Mouse (Mus musculus) right cerebral cortex, postnatal 4 days (tissue): ENCODE measurements around the gene Sprr2i.

Experiments
- DNase-seq: peaks from one replicate; pipeline ENCODE4 v3.0.0-alpha.2; 2022

Gene Sprr2i

DNA sequence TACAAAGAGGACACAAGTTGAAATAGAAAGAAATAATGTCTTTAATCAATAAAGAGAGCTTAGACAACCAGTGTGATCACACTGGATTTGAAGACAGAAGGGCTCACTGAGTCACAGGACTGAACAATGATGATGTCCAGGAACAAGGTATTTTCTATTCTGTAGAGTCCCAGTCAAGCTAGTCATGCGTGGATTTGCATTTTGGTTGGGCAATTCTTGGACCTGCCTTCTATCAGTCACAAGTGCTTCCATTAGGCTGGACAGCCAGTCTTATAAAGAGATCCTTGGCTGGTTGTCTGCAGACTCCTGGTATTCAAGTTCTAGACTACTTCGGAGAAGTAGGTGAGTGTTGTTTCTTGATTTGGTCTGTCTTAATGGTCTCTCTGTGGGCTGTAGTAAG, at the start of gene Sprr2i:
Gene Sprr2i (plus strand): TSS at position 301 of the 400 bp plus-strand sequence.
- DNase-seq = no peak

GRCm38 (mm10) chr3:92361619-92362018, 46.2 kb upstream of the Sprr2i start:
- no peak for DNase-seq

DNA sequence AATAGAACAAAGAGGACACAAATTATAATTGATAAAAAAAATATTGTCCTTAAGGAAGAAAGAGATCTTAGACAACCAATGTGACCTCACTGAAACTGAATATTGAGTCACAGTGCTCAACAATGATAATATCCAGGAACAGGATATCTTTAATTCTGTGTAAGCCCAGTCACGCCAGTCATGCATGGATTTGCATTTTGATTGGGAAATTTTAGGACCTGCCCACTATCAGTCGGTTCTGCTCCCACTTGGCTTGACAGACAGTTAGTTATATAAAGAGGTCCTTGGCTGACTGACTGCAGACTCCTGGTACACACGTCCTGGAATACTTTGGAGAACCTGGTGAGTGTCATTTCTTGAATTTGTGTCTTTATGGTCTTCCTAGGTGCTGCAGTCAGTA, 42.9 kb upstream of the Sprr2i start, which contains the start of gene Sprr2f:
Gene Sprr2f (plus strand): TSS at position 301 of the 400 bp plus-strand sequence.
- DNase-seq = no peak

DNA sequence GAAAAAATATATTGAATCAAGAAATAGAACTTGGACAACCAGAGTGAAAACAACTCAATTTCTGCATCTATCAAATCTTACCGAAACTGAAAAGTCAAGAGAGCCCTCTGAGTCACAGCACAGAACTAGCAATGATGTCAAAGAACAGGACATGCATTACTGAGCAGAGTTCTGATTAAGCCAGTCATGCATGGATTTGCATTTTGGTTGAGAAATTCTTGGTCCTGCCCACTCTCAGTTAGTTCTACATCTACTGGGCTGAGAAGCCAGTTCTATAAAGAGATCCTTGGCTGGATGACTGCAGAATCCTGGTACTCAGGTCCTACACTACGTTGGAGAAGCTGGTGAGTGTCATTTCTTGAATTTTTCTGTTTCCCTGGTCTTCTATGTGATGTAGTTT, 34.2 kb upstream of the Sprr2i start:
- DNase-seq = no peak

DNA sequence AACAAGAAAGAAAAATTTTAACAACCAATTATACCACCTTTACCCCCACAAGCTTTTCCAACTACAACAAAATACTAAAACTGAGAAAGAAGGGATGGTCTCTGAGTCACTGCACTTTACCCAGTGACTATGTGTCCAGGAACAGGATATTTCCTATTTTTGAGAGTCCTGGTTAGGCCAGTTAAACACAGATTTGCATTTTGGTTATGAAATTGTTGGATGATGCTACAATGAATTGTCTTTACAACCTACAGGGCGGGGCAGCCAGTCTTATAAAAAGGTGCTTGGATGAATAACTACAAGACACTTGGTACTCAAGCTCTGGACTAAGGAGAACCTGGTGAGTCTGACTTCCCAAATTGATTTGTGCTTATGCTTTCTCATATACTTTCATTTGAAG, 22.4 kb upstream of the Sprr2i start, which contains the start of gene Sprr2h:
Gene Sprr2h (plus strand): TSS at position 301 of the 400 bp plus-strand sequence.
- DNase-seq = no peak

GRCm38 (mm10) chr3:92394301-92394700, 13.5 kb upstream of the Sprr2i start:
- DNase-seq = no peak

GRCm38 (mm10) chr3:92417782-92418181, 10.0 kb downstream of the Sprr2i start, which contains the start of gene Sprr2j-ps:
Gene Sprr2j-ps, plus strand, starts transcription at chr3:92418082.
- no peak for DNase-seq

DNA sequence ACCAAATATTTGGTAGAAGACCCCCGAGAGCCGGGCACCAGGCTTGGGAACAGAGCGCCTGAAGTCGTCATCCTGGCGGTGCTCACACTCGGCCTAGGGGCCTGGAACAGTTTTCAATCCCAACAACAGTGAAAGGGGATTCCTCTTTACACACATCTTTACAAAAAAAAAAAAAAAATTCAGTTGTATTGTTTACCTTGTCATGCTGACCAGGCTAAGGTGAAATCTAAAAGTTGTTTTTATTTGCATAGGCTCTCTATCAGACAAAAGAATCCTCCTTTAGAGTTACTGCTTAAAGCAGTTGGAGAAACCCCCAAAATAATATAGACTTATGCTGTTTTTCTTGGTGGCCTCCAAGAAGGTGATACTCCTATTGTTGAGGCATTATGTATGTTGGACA, 21.5 kb downstream of the Sprr2i start, which contains the start of gene Gm9774:
Gene Gm9774 (minus strand): TSS at position 101 of the 400 bp plus-strand sequence.
- no peak for DNase-seq

- DNase-seq = no peak
Measured at GRCm38 (mm10) chr3:92432282-92432681, 24.5 kb downstream of the Sprr2i start, which contains the start of gene Sprr2k. Gene Sprr2k, plus strand, starts transcription at chr3:92432582.

GRCm38 (mm10) chr3:92438689-92439088, 30.9 kb downstream of the Sprr2i start, which contains the start of gene Sprr1b:
Gene Sprr1b, minus strand, starts transcription at chr3:92438789.
- DNase-seq = no peak

DNA sequence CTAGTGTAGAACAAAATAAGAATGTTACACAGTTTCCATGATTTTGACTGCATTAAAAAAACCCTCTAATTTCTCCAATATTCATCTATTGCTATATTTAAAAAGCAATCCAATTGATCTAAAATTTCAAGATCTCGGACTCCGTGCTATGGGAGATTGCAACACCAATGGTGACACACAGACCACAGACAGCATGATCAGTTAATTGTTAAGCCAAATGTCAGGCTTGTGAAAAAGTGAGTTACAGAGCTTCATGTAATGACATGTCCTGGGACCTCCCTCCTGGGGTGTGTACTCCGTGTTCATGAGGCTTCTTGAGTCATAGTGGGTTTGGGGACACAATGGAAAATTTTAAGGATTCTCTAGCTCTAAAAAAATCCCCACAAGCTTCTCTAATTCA, 32.4 kb downstream of the Sprr2i start:
- no peak for DNase-seq

- no peak for DNase-seq
Measured at GRCm38 (mm10) chr3:92455151-92455550, 47.4 kb downstream of the Sprr2i start.

DNA sequence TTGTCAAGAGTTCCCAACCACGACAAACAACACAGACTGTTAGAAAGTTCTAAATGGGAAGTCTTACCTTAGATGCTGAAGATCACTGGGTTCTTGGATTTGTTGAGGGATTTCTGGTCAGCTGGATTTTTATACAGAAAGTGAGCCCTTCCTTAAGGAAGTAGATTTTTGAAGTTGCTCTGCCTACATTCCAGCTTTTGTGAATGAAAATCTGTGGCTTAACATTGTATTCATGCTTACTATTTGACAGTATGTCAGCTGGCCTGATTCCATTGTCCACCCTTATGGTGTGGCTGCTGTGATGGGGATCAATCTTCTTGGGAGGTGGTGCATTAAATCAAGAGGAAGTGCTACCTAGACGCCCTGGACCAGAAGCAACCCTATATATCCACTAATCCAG, 50.8 kb downstream of the Sprr2i start, which contains the start of gene Sprr3:
Gene Sprr3 (minus strand): TSS at position 101 of the 400 bp plus-strand sequence.
- DNase-seq = no peak
